Mouse (Mus musculus): Measurements from ENCODE around the gene Gm3476. TPM values are rescaled to one million over a fixed set of nuclear protein-coding genes. Genes with fewer than 3 reads are reported as not detected.
"Not testable (repeated sequence)": the region's sequence is repeated elsewhere in the genome, so short reads cannot be mapped to it uniquely, and the experiment has no call there.

Gene Gm3476
- total RNA-seq (2021) = not detected
- long read RNA-seq, experiment 1 = 0 reads
- long read RNA-seq, experiment 2 = 0 reads

GRCm38 (mm10) chr14:6125707-6126106 is at the start of gene Gm3476:
Gm3476 (minus strand) TSS chr14:6125807.
- DNase-seq (ENCODE audit: low spot score in 2 of 2) = not testable (repeated sequence)

DNA sequence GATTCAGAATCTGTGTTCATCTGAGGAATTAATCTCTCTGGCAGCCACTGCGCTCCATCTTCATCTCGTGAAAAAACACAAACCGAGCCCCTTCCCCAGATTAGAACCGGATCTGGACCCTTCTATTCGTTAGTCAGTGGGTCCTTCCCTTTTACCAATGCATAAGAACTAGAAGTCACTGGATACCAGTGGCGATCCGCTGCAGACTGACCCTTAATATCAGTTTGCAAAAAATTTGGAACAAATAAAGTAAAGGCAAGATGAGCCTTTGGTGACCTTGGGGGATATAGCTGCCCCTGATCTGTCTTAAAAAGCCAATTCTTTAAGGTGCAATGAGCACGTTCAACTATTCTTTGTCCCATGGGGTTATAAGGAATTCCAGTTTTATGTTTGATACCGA is 37.9 kb upstream of the Gm3476 start:
- DNase-seq (ENCODE audit: low spot score in 2 of 2) = not testable (repeated sequence)

- DNase-seq (ENCODE audit: low spot score in 2 of 2) = not testable (repeated sequence)
Observed at GRCm38 (mm10) chr14:6161085-6161484, 35.5 kb upstream of the Gm3476 start.

GRCm38 (mm10) chr14:6108272-6108925 is 17.2 kb downstream of the Gm3476 start, which contains the start of gene Gm3468:
Gm3468 (minus strand) TSS chr14:6108665.
- peak; percentile 22 to 39 for DNase-seq (ENCODE audit: low spot score in 2 of 2)

DNA sequence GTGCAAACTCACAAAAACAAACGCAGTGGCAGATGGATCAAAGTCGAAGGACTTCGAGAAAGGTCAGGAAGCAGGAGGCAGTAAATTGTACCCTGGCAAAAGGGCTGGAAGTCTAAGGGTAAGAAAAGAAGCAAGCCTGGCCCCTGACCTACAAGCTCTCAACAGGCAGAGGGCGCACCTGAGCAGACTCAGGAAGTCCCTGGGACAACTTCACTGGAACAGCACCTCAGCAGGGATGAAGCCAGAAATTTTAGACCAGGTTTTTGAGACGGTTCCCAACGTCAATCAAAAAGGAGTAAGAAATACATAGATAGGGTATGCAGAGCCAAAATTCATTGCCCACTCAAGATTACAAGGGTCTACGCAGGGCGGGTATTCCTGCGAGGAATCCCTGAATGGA is 18.1 kb downstream of the Gm3476 start:
- DNase-seq (ENCODE audit: low spot score in 2 of 2) = not testable (repeated sequence)

DNA sequence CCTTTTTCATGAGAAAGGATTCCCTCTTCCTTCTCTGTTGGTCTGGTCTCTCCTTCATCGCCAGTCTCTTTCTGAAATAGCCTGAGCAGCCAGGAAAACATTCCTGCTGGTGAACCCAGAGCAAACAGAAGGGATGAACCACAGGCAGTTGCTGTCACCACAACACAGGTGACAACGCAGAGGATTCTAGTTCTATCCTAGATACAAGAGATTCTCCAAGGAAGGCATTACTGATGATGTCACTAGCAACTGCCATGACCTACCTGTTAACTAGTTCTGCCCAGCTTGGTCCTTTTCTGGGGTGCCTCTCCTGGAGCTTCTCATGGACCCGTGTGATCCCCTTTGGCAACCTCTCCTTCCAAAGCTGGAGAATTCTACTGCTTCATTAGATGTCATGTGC is 31.8 kb downstream of the Gm3476 start, which contains the start of gene Gm8206:
Gene Gm8206 (minus strand): TSS at position 101 of the 400 bp plus-strand sequence.
- not testable (repeated sequence) for DNase-seq (ENCODE audit: low spot score in 2 of 2)

GRCm38 (mm10) chr14:6058167-6058566 is 67.4 kb downstream of the Gm3476 start, which contains the start of gene Gm6337:
Gm6337 (minus strand) TSS chr14:6058267.
- not testable (repeated sequence) for DNase-seq (ENCODE audit: low spot score in 2 of 2)

Other genes with a start within 250 kb of the Gm3476 start
- 1 to 10 TPM; 1.5 to 2.5 TPM for gene Gm8237, start 245.4 kb downstream of the Gm3476 start, total RNA-seq (2021)
- gene Gm3248, start 164.1 kb downstream of the Gm3476 start, total RNA-seq (2021) = 1 to 10 TPM; 1.4 TPM
- gene Gm3453, start 146.7 kb downstream of the Gm3476 start, total RNA-seq (2021) = under 1 TPM in 1 of 2 experiments, not detected in 1; 0.24 TPM
- gene Gm6337, start 67.5 kb downstream of the Gm3476 start, total RNA-seq (2021) = not detected
- gene Gm8206, start 31.9 kb downstream of the Gm3476 start, total RNA-seq (2021) = under 1 TPM; 0.30 to 0.98 TPM
- gene Gm3468, start 17.1 kb downstream of the Gm3476 start, total RNA-seq (2021) = 1 to 10 TPM; 1.1 to 1.7 TPM
- 1 to 10 TPM; 1.8 to 2.4 TPM for gene Gm21560, start 93.5 kb upstream of the Gm3476 start, total RNA-seq (2021)
- gene Gm3411, start 161.4 kb upstream of the Gm3476 start, total RNA-seq (2021) = 1 to 10 TPM; 2.2 to 4.8 TPM
- gene Gm21103, start 179.0 kb upstream of the Gm3476 start, total RNA-seq (2021) = not detected
- gene Gm3618, start 217.9 kb upstream of the Gm3476 start, total RNA-seq (2021) = not detected

All from layer of hippocampus, postnatal 14 days (tissue).